Mouse (Mus musculus) myocyte (in vitro differentiated cells): ENCODE results near the gene Atp13a2. TPM values are rescaled to one million over a fixed set of nuclear protein-coding genes. Genes with fewer than 3 reads are reported as not detected.

Source experiments
- H3K27me3 ChIP-seq: one replicate; pipeline ENCODE4 v1.6.1; 2011; ENCODE audit not compliant: control insufficient read depth, insufficient read depth, insufficient read length
- H3K36me3 ChIP-seq: one replicate; pipeline ENCODE4 v1.6.1; 2011; ENCODE audit not compliant: control insufficient read depth, insufficient read depth
- H3K4me2 ChIP-seq: one replicate; pipeline ENCODE4 v1.6.1; 2011; ENCODE audit warnings: low read depth, control low read depth
- H3K4me3 ChIP-seq: one replicate; pipeline ENCODE4 v1.5.1; 2011; ENCODE audit warnings: mild to moderate bottlenecking, control low read depth, moderate library complexity
- H3K79me2 ChIP-seq: one replicate; pipeline ENCODE4 v1.6.1; 2011; ENCODE audit not compliant: control insufficient read depth, insufficient read depth
- H3ac ChIP-seq: one replicate; pipeline ENCODE4 v1.6.1; 2011; ENCODE audit not compliant: control insufficient read depth, insufficient read length
- CEBPB ChIP-seq: IDR thresholded peaks from 2 replicates; pipeline ENCODE4 v1.6.1; 2011; ENCODE audit warnings: mild to moderate bottlenecking, moderate library complexity; ENCODE audit not compliant: poor library complexity, insufficient read depth, severe bottlenecking
- E2F4 ChIP-seq: IDR thresholded peaks from one replicate; pipeline ENCODE4 v1.6.1; 2011; ENCODE audit warnings: mild to moderate bottlenecking, control low read depth, moderate library complexity; ENCODE audit not compliant: insufficient read depth
- MAX ChIP-seq: IDR thresholded peaks from one replicate; pipeline ENCODE4 v1.6.1; 2011; ENCODE audit warnings: low read depth, mild to moderate bottlenecking, control low read depth
- MYOD1 ChIP-seq, 3 experiments: IDR thresholded peaks; one replicate each; pipeline ENCODE4 v1.6.1; 2011; ENCODE audit warnings: control low read depth in 2 of 3, low read depth in 2 of 3, mild to moderate bottlenecking in 2 of 3, moderate library complexity in 1 of 3; ENCODE audit not compliant: insufficient read length in 2 of 3, control insufficient read depth in 1 of 3
- MYOG ChIP-seq, 3 experiments: IDR thresholded peaks; one replicate each; pipeline ENCODE4 v1.6.1; 2011; ENCODE audit warnings: control low read depth in 2 of 3, low read depth in 2 of 3, mild to moderate bottlenecking in 2 of 3; ENCODE audit not compliant: insufficient read length in 2 of 3, control insufficient read depth in 1 of 3, insufficient read depth in 1 of 3
- POLR2A ChIP-seq: IDR thresholded peaks from one replicate; pipeline ENCODE4 v1.6.1; 2011; ENCODE audit warnings: low read depth, mild to moderate bottlenecking, control low read depth, moderate library complexity; ENCODE audit not compliant: insufficient read length
- POLR2AphosphoS2 ChIP-seq: IDR thresholded peaks from one replicate; pipeline ENCODE4 v1.6.1; 2011; ENCODE audit warnings: low read depth, control low read depth; ENCODE audit not compliant: insufficient read length
- REST ChIP-seq: IDR thresholded peaks from one replicate; pipeline ENCODE4 v1.6.1; 2011; ENCODE audit warnings: mild to moderate bottlenecking, control low read depth, moderate library complexity; ENCODE audit not compliant: insufficient read depth, insufficient read length
- SRF ChIP-seq: IDR thresholded peaks from one replicate; pipeline ENCODE4 v1.6.1; 2011; ENCODE audit warnings: low read depth; ENCODE audit not compliant: control insufficient read depth, insufficient read length
- TCF12 ChIP-seq: IDR thresholded peaks from one replicate; pipeline ENCODE4 v1.6.1; 2011; ENCODE audit warnings: mild to moderate bottlenecking, control low read depth; ENCODE audit not compliant: poor library complexity, insufficient read depth, severe bottlenecking
- TCF3 ChIP-seq: IDR thresholded peaks from one replicate; pipeline ENCODE4 v1.6.1; 2011; ENCODE audit warnings: low read depth, control low read depth; ENCODE audit not compliant: insufficient read length
- USF1 ChIP-seq: IDR thresholded peaks from one replicate; pipeline ENCODE4 v1.6.1; 2011; ENCODE audit warnings: low read depth, mild to moderate bottlenecking, control low read depth, moderate library complexity
- polyA plus RNA-seq: library from polyadenylated mRNA; unstranded; fragments of >200 nt; fragmentation: generic; extraction: Trizol; gene quantifications from one replicate; pipeline ENCODE4 v1.2.1, GENCODE M21; 2012; ENCODE audit warnings: missing spikeins

The Atp13a2 gene
- polyA plus RNA-seq, 1 experiment = 22.0 TPM

- no peak overlapping the region for H3K4me2 ChIP-seq
- H3K36me3 ChIP-seq = no peaks in the 10 kb centered on the region
- H3ac ChIP-seq = no peak overlapping the region
- H3K79me2 ChIP-seq = no peaks in the 10 kb centered on the region
- H3K27me3 ChIP-seq = no peaks in the 10 kb centered on the region
- TF ChIP-seq TCF12 = no peak
- no peak for TF ChIP-seq E2F4
- TF ChIP-seq POLR2A = no peak
- no peak for TF ChIP-seq REST
- no peak for TF ChIP-seq POLR2AphosphoS2
- no peak for TF ChIP-seq CEBPB
- TF ChIP-seq MAX = no peak
- no peak for TF ChIP-seq USF1
- TF ChIP-seq MYOD1 (IDR thresholded peaks at IDR 0.05; ENCODE audit: control insufficient read depth in 1 of 3, insufficient read length in 2 of 3, low read depth in 2 of 3) = no peak
- H3K4me3 ChIP-seq = no peak overlapping the region
These were observed 28.7 kb downstream of the Atp13a2 start for GRCm38 (mm10) chr4:141015356-141015755.

DNA sequence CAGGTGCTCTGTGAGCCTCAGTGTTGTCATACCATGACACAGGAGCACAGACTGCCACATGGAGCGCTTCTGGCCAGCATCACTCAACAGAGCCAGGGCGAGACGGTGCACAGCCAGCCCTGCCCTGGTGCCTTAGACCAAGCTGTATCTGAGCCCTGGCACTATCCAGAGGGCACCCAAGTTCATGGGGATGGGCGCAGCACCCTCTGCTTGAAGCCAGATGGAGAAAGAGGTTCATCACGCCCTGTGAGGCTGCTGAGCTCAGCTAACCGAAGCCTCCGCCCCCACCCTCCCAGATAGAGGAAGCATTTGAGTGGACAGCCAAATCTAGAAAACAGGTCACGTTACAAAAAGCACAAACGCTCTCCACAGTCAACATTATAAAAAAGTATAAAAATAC, 29.6 kb downstream of the Atp13a2 start:
- H3K36me3 ChIP-seq = no peaks in the 10 kb centered on the region

DNA sequence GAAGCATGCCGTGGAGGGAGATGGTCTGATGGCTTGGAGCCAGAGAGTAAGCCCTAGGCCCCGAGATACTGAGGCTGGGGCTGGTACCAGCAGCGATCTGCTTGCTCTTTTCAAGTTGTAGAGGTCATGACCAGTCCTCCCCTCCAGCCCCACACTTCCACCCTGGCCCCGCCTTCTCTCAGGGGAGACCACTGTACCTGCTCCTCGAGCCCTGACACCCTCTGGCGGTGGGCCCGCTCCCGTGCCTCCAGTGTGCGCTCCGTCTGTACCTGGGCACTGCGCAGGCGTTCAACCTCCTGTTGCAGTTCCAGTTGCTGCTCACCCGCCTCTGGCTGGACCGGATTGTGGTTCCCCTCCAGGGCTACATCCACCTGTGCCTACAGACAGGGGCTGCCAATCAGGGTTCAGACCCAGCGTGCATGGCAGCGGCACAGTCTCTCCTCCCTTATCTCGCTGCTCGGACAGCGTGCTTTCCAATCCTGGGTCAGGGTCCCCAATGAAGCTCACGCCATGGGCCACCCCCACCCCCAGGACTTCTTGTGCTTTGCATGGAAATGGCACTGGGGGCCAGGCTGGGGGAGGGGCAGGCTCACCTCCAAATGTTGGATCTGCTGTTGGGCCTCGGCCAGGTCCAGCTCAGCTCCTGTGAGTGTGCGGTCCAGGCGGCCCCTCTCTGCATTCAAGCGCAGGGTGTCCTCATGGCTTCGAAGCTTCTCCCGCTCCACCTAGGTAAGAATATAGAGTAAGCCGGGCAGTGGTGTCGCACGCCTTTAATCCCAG, 31.2 kb downstream of the Atp13a2 start:
- Histone ChIP-seq H3K4me2 (no peak overlapping the region), H3K36me3 (no peaks in the 10 kb centered on the region), H3K27me3 (no peaks in the 10 kb centered on the region), H3ac (no peak overlapping the region), H3K4me3 (no peak overlapping the region), H3K79me2 (no peaks in the 10 kb centered on the region)
- TF ChIP-seq SRF (no peak), MAX (no peak), E2F4 (no peak), POLR2AphosphoS2 (no peak), MYOG (IDR thresholded peaks at IDR 0.05; ENCODE audit: control insufficient read depth in 1 of 3, insufficient read depth in 1 of 3, insufficient read length in 2 of 3, low read depth in 2 of 3) (no peak), TCF3 (no peak), TCF12 (no peak), MYOD1 (IDR thresholded peaks at IDR 0.05; ENCODE audit: control insufficient read depth in 1 of 3, insufficient read length in 2 of 3, low read depth in 2 of 3) (no peak), USF1 (no peak), CEBPB (no peak), REST (no peak), POLR2A (no peak)

More for the DNA sequence above, 29.6 kb downstream of the Atp13a2 start:
- TF ChIP-seq REST (no peak), CEBPB (no peak), POLR2AphosphoS2 (no peak)
- Histone ChIP-seq H3K79me2 (no peaks in the 10 kb centered on the region), H3K4me3 (no peak overlapping the region), H3K27me3 (no peaks in the 10 kb centered on the region), H3K4me2 (no peak overlapping the region), H3ac (no peak overlapping the region)

DNA sequence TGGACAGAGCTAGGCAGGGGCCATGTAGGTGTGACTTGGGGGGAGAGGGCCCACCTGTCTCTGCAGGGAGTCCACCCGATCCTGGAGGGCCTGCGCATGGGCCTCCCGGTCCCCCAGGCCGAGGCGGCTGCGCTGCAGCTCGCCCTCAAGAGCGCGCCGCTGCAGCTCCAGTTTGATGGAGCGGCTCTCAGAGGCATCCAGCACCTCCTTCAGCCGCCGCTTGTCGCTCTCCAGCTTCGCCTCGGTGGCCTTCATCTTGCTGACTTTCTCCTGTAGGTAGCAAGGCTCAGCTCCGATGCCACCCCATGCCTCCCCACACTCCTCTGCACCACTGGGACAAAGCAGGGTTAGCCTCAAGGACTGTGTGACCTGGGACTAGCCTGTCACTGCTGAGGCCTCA, 33.5 kb downstream of the Atp13a2 start:
- Histone ChIP-seq H3K27me3 (no peaks in the 10 kb centered on the region), H3K4me3 (no peak overlapping the region), H3K36me3 (no peaks in the 10 kb centered on the region), H3ac (no peak overlapping the region), H3K79me2 (no peaks in the 10 kb centered on the region), H3K4me2 (no peak overlapping the region)
- no peak for TF ChIP-seq MAX
- no peak for TF ChIP-seq POLR2A
- TF ChIP-seq REST = no peak
- no peak for TF ChIP-seq CEBPB
- no peak for TF ChIP-seq MYOG (IDR thresholded peaks at IDR 0.05; ENCODE audit: control insufficient read depth in 1 of 3, insufficient read depth in 1 of 3, insufficient read length in 2 of 3, low read depth in 2 of 3)
- TF ChIP-seq USF1 = no peak
- TF ChIP-seq POLR2AphosphoS2 = no peak
- TF ChIP-seq MYOD1 (IDR thresholded peaks at IDR 0.05; ENCODE audit: control insufficient read depth in 1 of 3, insufficient read length in 2 of 3, low read depth in 2 of 3) = no peak
- TF ChIP-seq E2F4 = no peak
- no peak for TF ChIP-seq SRF
